Mouse (Mus musculus) E14TG2a.4 (cell line): ENCODE data around the gene Tex35.

Source experiments
- H3K27me3 ChIP-seq: 2 replicates; pipeline ENCODE4 v1.6.1; 2014; ENCODE audit warnings: low read length, control low read depth; ENCODE audit not compliant: insufficient read depth
- H3K36me3 ChIP-seq: 2 replicates; pipeline ENCODE4 v1.6.1; 2014; ENCODE audit warnings: low read length, control low read depth; ENCODE audit not compliant: insufficient read depth
- H3K4me1 ChIP-seq: replicated peaks from 2 replicates; pipeline ENCODE4 v1.6.1; 2014; ENCODE audit warnings: low read depth, low read length, control low read depth
- H3K4me3 ChIP-seq: replicated peaks from 2 replicates; pipeline ENCODE4 v1.5.1; 2014; ENCODE audit warnings: mild to moderate bottlenecking, low read length
- H3K9me3 ChIP-seq: 2 replicates; pipeline ENCODE4 v1.6.1; 2014; ENCODE audit warnings: low read length, control low read depth
- CTCF ChIP-seq: conservative IDR thresholded peaks from 2 replicates; pipeline ENCODE4 v1.5.1; 2014; ENCODE audit warnings: low read length
- NANOG ChIP-seq: IDR thresholded peaks from 2 replicates; pipeline ENCODE4 v1.6.1; 2014; ENCODE audit warnings: borderline replicate concordance, low read length, mixed read lengths
- POU5F1 ChIP-seq: IDR thresholded peaks from 2 replicates; pipeline ENCODE4 v1.6.1; 2014; ENCODE audit warnings: low read length, borderline replicate concordance

Gene Tex35

DNA sequence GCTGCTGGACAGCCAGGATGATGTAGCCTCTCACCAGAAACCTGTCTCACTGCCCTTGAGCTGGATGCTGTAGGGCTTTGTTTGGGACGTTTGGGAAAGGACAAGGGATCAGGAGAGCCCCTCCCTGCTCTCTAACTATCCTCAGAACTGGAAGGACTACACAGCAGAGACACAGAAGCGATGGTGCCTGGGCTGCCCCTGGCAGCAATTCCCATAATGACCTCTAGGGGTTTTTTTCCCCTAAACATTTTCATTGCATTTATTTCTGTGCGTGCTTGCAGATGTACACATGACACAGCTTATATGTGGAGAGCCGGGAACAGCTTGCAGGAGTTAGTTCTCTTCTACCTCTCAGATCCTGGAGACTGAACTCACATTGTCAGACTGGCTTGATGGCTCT, 16.3 kb downstream of the Tex35 start:
- TF ChIP-seq CTCF (0 out of 2 replicates have a peak, but pooled peaks have one; percentile 10), POU5F1 (no peak)
- peaks cover 2% of the 10 kb centered on the region for H3K4me1 ChIP-seq
- H3K4me3 ChIP-seq = no peak overlapping the region
- no peaks in the 10 kb centered on the region for H3K36me3 ChIP-seq
- no peaks in the 10 kb centered on the region for H3K27me3 ChIP-seq
- H3K9me3 ChIP-seq = no peaks in the 10 kb centered on the region

DNA sequence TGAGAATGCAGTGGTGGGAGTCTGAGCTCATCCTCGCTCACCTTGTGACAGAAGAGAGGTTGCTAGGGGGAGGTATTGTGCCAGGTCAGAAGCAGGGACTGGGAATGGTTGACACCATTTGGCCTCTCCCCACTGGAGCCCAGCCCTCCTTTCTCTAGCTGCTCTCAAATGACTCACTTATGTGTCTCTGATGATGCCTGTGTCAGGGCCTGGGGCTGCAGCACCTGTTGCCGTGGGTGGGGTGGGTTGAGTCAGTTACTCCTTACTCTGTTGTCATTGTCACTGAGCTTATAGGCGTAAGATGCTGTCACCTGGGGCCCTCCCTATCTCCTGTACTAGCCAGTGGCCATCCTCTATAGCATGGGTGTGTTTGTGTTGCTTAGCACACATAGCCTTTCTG, 17.6 kb downstream of the Tex35 start:
- TF ChIP-seq NANOG (no peak), POU5F1 (no peak), CTCF (no peak)
- no peaks in the 10 kb centered on the region for H3K9me3 ChIP-seq
- H3K27me3 ChIP-seq = no peaks in the 10 kb centered on the region
- peaks cover 12% of the 10 kb centered on the region for H3K4me1 ChIP-seq
- H3K4me3 ChIP-seq = no peak overlapping the region
- no peaks in the 10 kb centered on the region for H3K36me3 ChIP-seq

DNA sequence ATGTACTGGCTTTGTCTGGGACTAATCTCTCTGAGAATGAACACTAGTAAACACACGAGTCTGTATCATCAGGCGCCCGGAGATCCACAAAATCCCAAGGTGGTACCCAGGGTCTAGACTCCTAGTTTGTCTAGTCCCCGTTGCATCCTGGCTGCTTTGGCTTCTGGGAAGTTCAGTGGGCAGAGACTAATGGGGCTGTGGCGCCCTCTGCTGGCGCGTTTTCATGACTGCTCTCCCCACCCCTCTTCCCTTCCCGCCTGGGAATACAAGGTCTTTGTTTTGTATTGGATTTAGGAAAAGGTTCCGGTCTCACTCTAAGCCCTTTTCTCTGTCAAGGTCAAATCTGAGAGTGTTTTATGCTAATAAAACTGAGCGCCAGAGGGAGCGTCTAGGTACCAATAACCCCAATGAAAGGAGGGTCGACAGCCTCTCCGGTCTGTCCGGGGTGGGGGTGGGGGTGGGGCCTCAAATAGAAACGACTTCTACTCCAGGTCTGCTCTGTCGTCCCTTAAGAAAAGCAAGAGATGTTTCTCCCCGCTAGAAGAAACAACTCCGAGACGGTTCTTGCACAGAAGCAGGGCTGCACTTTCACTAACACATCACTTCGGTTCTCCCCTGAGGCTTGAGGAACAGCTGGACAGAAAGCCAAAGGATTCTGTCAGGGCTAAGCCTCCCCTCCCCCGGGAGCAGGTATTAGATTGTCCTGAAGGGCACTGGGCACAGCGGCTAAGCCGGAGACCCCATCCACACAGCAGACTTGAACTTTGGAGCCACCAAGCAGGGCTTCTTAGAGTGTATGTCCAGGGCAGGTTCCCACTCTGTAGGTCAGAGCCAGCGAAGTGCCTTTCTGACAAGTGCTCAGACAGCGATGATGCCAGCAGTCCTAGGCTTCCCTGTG, 22.1 kb downstream of the Tex35 start:
- Histone ChIP-seq H3K9me3 (no peaks in the 10 kb centered on the region), H3K27me3 (no peaks in the 10 kb centered on the region), H3K4me1 (peaks cover 32% of the 10 kb centered on the region), H3K36me3 (no peaks in the 10 kb centered on the region), H3K4me3 (peak overlapping the region; percentile 37)
- TF ChIP-seq POU5F1 (no peak), NANOG (peak; percentile 15; the same call in 1 of the 2 replicates), CTCF (peak; percentile 77)

DNA sequence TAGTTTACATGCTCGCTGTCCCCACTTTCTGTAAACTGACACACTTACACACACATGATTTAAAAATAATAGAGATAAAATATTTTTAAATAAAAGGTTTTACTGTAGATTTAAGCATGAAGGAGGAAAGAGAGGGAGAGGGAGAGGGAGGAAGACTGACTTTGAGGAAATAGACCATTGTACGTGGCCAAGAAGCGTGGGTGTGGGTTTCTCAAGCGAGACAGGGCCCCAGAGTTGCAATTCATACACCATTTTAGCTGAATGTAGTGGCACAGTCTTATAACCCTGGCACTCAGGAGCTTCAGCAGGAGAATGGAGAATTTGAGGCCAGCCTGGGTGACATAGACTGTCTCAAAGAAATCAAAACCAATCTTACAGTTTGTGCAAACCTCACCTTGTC, 25.5 kb downstream of the Tex35 start:
- H3K4me3 ChIP-seq = no peak overlapping the region
- H3K9me3 ChIP-seq = no peaks in the 10 kb centered on the region
- 0 out of 2 replicates have a peak, but pooled peaks cover 3% of the 10 kb centered on the region for H3K27me3 ChIP-seq
- H3K36me3 ChIP-seq = no peaks in the 10 kb centered on the region
- no peak for TF ChIP-seq CTCF
- TF ChIP-seq NANOG = no peak
- TF ChIP-seq POU5F1 = no peak
- peaks cover 62% of the 10 kb centered on the region for H3K4me1 ChIP-seq

DNA sequence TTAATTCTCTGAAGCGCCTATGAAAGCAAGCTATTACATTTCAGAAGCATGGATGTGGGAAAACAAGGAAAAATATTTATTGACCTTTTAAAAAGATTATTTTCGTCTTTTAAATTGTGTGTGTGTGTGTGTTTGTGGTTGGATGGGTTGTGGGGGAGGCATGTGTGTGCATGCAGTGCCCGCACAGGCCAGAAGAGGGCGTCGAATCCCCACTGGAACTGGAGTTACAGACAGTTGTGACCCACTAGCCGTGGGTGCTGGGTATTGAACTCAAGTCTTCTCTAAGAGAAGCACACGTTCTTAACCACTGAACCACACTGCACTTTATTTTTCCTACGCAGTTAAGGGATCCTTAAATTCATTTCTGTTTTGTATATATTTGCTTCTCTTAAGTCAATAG, 26.5 kb downstream of the Tex35 start:
- Histone ChIP-seq H3K27me3 (0 out of 2 replicates have a peak, but pooled peaks cover 3% of the 10 kb centered on the region), H3K4me1 (peaks cover 64% of the 10 kb centered on the region)

DNA sequence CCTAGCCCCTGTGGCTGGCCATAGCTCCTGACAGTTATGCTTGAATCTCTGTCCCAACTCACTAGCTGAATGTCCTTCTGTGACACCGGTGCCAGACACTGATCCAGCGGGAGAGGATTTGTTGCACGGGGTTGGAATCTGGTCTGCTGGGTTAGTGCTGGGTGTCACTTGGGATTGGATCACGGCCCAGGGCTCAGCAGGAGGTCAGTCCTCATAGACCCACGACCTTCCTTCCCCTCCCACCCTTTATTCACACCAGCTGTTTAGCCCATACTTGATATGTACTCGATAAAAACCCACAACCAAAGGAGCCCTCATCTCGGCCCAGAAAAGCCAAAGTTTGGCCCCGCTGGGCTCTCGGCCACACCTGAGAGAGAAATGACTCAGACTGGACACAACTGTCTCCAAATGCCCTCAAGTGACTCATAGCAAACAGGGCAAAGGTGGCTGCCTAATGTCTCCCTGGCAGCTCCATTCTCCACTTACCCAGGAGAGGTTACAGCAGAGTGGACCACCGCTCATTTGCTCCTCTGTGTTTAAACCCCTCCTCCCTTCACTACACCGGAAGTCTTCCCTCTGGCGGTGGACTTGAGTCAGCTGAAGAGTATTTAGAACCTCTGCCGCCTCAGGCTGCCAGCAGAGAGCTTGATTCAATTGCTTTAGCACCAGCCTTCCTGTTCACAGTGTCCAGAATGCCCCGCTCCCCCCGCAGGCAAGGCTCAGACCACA, 27.2 kb downstream of the Tex35 start:
- H3K4me3 ChIP-seq = peak overlapping the region; percentile 43
- TF ChIP-seq CTCF = peak; percentile 30
- TF ChIP-seq NANOG = no peak
- no peaks in the 10 kb centered on the region for H3K36me3 ChIP-seq
- H3K9me3 ChIP-seq = no peaks in the 10 kb centered on the region
- H3K27me3 ChIP-seq = 0 out of 2 replicates have a peak, but pooled peaks cover 3% of the 10 kb centered on the region
- H3K4me1 ChIP-seq = peaks cover 63% of the 10 kb centered on the region

More for the DNA sequence above, 26.5 kb downstream of the Tex35 start:
- TF ChIP-seq CTCF (peak; percentile 67), POU5F1 (no peak)
- no peaks in the 10 kb centered on the region for H3K36me3 ChIP-seq
- H3K4me3 ChIP-seq = no peak overlapping the region
- no peaks in the 10 kb centered on the region for H3K9me3 ChIP-seq

DNA sequence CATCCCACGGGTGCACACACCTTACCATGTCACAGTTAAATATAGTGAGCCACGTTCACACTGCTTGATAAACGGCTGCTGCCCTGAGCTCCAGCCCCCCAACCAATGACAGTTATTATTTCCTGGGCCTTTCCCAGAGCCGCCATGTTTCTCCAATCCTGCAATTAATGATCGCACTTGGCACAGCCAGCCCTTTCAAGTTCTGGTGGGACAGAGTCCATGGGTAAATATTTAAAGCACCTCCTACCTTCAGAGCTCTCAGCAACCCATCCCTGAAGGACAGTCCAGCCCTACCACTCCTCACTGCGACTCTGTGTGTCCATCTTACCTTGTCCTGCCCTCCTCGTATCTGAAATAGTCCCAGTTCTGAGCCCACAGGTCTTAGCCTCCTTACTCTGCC, 28.4 kb downstream of the Tex35 start:
- H3K9me3 ChIP-seq = no peaks in the 10 kb centered on the region
- no peaks in the 10 kb centered on the region for H3K36me3 ChIP-seq
- H3K4me1 ChIP-seq = peaks cover 56% of the 10 kb centered on the region
- peak overlapping the region; percentile 54 for H3K4me3 ChIP-seq
- TF ChIP-seq NANOG (no peak), CTCF (no peak), POU5F1 (no peak)
- 0 out of 2 replicates have a peak, but pooled peaks cover 3% of the 10 kb centered on the region for H3K27me3 ChIP-seq

DNA sequence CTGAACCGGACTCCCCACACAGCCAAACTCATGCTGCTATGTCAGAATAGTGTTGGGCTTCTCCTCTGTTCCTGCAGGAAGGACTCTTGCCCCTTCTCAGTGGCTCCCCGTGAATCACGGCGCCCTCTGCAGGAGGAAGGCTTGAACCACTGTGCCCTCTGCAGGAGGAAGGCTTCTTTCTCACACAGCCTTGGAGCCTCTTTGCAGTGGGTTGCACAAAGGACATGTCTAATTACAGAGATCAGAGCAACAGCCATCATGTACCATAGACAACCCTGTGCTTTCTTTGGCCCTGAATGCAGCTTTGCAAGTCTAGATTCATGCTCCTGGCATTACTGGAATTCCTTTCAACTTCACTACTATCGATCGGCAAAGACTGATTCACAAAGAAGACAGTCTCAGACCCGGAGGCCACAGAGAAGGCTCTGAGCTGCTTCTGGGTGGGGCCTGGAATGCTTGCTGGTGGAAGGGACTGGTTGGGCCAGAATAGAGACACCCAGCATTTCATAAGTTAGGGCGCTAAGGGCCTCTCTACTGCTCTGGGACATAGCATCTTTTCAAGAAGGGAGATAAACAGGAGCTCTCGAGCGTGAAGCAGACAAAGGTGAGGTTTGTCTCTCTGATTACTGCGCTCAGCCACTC, 29.0 kb downstream of the Tex35 start:
- Histone ChIP-seq H3K4me1 (peaks cover 55% of the 10 kb centered on the region), H3K9me3 (no peaks in the 10 kb centered on the region), H3K27me3 (0 out of 2 replicates have a peak, but pooled peaks cover 3% of the 10 kb centered on the region), H3K4me3 (peak overlapping the region; percentile 54), H3K36me3 (no peaks in the 10 kb centered on the region)
- no peak for TF ChIP-seq POU5F1
- TF ChIP-seq CTCF = peak; percentile 65
- TF ChIP-seq NANOG = peak; percentile 31
